Mouse (Mus musculus): ENCODE measurements at regions not wholly inside any gene's neighbourhood (a gene's known extent, or its start where the extent isn't known, plus 50 kb on each side); places are given as distances from the start of the nearest gene placed in this dataset.

DNA sequence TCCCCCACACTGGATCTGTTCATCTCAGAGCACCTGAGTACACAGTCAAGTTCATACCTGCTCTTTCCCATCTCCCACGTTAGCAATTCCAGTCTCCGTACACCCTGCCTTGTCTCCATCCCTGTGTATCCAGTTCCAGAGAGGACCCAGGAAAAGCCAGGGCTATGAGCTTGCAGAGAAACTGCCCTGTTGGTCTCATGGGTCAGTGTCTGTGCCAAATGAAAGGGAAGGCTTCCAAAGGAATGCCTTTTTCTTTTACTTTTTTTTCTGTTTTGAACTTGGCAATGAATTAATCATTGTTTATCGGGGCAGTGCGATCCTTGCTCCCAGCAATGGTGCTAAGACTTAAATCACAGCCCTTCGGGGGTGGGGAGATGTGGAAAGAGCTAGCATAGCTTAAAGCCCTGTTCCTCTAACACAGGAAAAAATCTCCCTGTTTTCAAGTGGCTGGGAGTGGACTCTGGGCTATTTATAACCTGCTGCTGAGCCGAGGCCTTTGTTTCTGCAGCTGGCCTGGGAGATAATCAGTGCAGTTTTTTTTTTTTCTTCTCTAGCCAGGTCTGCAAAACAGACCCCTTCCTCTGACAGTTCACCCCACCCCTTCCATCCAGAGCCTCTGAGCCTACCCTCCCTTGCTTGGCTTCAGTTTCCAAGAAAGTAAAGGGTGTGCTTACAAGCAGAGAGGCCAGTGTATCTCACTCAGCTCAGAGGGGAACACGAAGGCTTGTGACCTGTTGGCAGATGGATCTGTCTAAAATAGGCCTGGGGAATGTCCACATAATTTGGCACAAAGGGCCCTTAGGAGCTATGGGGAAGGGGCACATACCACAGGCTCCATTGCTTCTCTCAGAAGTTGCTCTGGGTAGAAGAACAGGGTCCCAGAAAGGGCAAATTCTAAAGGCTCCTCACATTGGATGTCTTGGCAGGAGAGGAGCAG, 308.6 kb downstream of the Gm49356 start:
- TF ChIP-seq CTCF (IDR thresholded peaks at IDR 0.05), result no peak
- TF ChIP-seq EP300 (IDR thresholded peaks at IDR 0.05), result peak; percentile 78

All from lung, postnatal 0 days (tissue).